Mouse (Mus musculus) embryonic fibroblast, embryonic 13.5 days (primary cell): ENCODE data around the gene Polr2i.

Source experiments
- CTCF ChIP-seq: IDR thresholded peaks from 2 replicates; pipeline ENCODE4 v1.5.1; 2011; ENCODE audit warnings: mild to moderate bottlenecking, control low read depth, low read length, moderate library complexity, borderline replicate concordance; ENCODE audit not compliant: insufficient read depth
- POLR2A ChIP-seq: IDR thresholded peaks from 2 replicates; pipeline ENCODE4 v1.6.1; 2011; ENCODE audit warnings: low read depth, mild to moderate bottlenecking, control low read depth, low read length, moderate library complexity

DNA sequence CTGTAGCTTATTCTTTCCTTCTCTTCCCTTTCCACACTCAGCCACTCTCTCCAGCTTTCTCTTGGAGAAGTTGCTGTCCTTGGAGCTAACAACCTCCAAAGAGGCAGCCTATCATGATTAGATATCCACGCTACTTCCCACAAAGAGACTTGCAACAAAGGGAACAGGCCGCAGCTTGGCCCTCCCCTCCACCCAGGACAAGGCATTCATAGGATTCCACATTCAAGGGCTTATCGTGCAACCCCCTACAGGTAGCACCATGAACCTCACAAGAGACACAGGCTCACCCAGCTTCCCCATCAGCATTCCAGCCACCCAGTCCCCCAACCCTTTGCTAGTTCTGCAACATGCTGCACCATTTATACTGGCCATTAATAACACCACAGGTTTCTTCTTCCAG lies 35.0 kb downstream of the Polr2i start:
- TF ChIP-seq POLR2A: no peak
- TF ChIP-seq CTCF: no peak
